Mouse (Mus musculus) hindbrain, embryonic 13.5 days (tissue): Measurements from ENCODE around the gene Cyb5b. TPM values are rescaled to one million over a fixed set of nuclear protein-coding genes. Genes with fewer than 3 reads are reported as not detected.

Source experiments
- ATAC-seq: fragments of 200-750 bp; cut with Nextera tagmentation; 2 replicates; pipeline ENCODE4 v1.8.0; 2017; ENCODE audit warnings: moderate TSS enrichment; ENCODE audit not compliant: low FRiP score
- H3K27ac ChIP-seq: fragments of 300-500 bp; sonication (generic); 2 replicates; pipeline ENCODE4 v1.5.1; 2015; ENCODE audit warnings: inconsistent platforms, mild to moderate bottlenecking, moderate library complexity
- H3K27me3 ChIP-seq: fragments of 300-500 bp; sonication (generic); 2 replicates; pipeline ENCODE4 v1.6.1; 2015; ENCODE audit warnings: mild to moderate bottlenecking, inconsistent platforms
- H3K36me3 ChIP-seq: fragments of 300-500 bp; sonication (generic); 2 replicates; pipeline ENCODE4 v1.6.1; 2015; ENCODE audit warnings: mild to moderate bottlenecking, inconsistent platforms
- H3K4me1 ChIP-seq: fragments of 300-500 bp; sonication (generic); replicated peaks from 2 replicates; pipeline ENCODE4 v1.6.1; 2015; ENCODE audit warnings: inconsistent platforms
- H3K4me2 ChIP-seq: fragments of 300-500 bp; sonication (generic); 2 replicates; pipeline ENCODE4 v1.6.1; 2015; ENCODE audit warnings: inconsistent platforms, mild to moderate bottlenecking, moderate library complexity
- H3K4me3 ChIP-seq: fragments of 300-500 bp; sonication (generic); 2 replicates; pipeline ENCODE4 v1.5.1; 2015; ENCODE audit warnings: mild to moderate bottlenecking, inconsistent platforms
- H3K9ac ChIP-seq: fragments of 300-500 bp; sonication (generic); 2 replicates; pipeline ENCODE4 v1.6.1; 2015; ENCODE audit warnings: mild to moderate bottlenecking, inconsistent platforms
- H3K9me3 ChIP-seq: fragments of 300-500 bp; sonication (generic); 2 replicates; pipeline ENCODE4 v1.6.1; 2016; ENCODE audit warnings: inconsistent platforms
- WGBS: fragments of 180-500 bp; shearing (Covaris S2); methylation state at CpG from one replicate; pipeline ENCODE4 v1.1.7; 2015; 5-methylcytosine and 5-hydroxymethylcytosine counted together
- polyA plus RNA-seq: library from polyadenylated mRNA; unstranded; fragments of >200 nt; fragmentation: Nextera tagmentation; extraction: Ambion mirVana; gene quantifications from 2 replicates; pipeline ENCODE4 v1.2.1, GENCODE M21; 2015

The Cyb5b gene
- polyA plus RNA-seq, 1 experiment from 2014 or later, result 102 TPM

DNA sequence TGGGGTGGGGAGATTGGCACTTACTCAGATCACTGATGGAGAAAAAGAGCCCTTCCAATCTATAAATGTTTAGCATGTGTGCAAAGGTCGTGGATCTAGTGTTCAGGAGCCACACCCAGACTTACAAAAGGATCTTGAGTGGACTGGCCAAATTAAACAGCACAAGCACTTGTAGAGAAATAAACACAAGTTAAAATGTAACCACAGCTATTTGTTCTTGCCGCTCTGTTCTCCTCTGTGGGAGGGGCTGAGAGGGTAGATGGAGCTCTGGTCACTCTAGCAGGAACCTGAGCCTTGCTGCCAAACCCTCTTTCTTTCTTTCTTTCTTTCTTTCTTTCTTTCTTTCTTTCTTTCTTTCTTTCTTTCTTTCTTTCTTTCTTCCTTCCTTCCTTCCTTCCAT is 33.4 kb upstream of the Cyb5b start:
- no peaks in the 10 kb centered on the region for H3K27me3 ChIP-seq
- H3K4me3 ChIP-seq, result no peak overlapping the region
- H3K36me3 ChIP-seq, result no peaks in the 10 kb centered on the region
- no peak overlapping the region for H3K9ac ChIP-seq
- no peaks in the 10 kb centered on the region for H3K9me3 ChIP-seq
- H3K4me1 ChIP-seq, result peaks cover 12% of the 10 kb centered on the region
- ATAC-seq, result no peak
- H3K4me2 ChIP-seq, result no peak overlapping the region
- WGBS, result 30% methylated on average over 2 of the region's 2 CpGs
- no peak overlapping the region for H3K27ac ChIP-seq

DNA sequence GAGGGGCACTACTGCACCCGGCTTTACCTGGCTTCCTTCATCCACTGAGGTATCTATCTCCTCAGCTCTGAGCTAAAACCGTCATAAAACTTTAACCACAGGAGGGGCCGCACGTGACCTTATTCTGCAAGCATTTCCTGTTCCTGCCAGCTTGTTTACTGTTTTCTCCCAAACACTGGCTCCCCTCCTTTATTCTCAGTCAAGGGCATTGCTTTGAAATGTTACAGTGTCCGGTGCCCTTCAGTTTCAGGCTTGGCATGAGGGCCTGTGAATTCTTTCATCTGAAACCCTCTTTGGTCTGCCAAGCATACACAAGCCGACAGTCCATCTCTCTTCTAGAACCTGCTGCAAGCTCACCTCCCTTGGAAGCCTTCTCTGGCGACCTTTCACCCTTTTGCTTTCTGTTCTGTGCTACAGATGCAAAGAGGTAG is 31.6 kb upstream of the Cyb5b start:
- Histone ChIP-seq H3K27me3 (no peaks in the 10 kb centered on the region), H3K9ac (no peak overlapping the region), H3K4me1 (peaks cover 21% of the 10 kb centered on the region), H3K36me3 (no peaks in the 10 kb centered on the region), H3K4me2 (no peak overlapping the region), H3K27ac (no peak overlapping the region), H3K4me3 (no peak overlapping the region), H3K9me3 (no peaks in the 10 kb centered on the region)
- 61% methylated on average over 7 of the region's 7 CpGs for WGBS
- no peak for ATAC-seq

DNA sequence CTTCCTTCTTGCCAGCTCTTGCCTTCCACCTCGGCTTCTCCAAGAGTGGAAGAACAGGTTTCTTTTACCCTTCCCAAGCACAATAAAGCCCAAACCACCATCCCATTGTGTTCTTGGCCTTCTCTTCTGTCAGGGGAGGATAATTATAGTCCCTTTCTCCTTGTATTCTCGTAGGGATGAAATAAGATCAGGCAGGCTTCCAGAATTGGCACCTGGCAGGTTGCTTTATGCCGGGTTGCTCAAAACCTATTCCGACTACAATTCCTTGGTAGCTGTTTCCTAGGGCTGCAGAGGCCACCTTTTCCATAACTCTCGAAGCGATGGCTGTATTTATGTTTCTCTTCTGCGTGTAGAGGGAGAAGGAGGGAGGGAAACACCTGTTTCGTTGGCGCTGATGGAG is 31.0 kb upstream of the Cyb5b start:
- no peak overlapping the region for H3K27ac ChIP-seq
- no peak overlapping the region for H3K4me3 ChIP-seq
- WGBS, result 74% methylated on average over 9 of the region's 9 CpGs
- H3K4me2 ChIP-seq, result no peak overlapping the region
- no peak overlapping the region for H3K9ac ChIP-seq
- H3K36me3 ChIP-seq, result no peaks in the 10 kb centered on the region
- no peaks in the 10 kb centered on the region for H3K9me3 ChIP-seq
- ATAC-seq, result no peak
- no peaks in the 10 kb centered on the region for H3K27me3 ChIP-seq
- peaks cover 15% of the 10 kb centered on the region for H3K4me1 ChIP-seq

DNA sequence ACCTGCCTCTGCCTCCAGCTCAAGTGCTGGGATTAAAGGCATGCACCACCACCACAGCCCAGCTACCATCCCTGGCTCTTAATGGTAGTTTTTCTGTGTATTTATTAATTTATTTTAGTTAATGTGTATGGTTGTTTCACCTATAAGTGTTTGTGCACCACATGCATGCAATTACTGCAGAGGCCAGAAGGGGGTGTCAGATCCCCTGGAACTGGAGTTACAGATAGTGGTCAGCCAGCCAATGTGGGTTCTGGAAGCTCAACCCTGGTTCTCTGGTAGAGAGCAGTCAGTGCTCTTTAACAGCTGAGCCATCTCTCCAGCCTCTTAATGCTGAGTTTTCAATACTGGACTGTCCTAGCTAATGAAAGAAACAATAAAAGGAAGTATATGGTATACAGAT is 29.6 kb upstream of the Cyb5b start:
- H3K27ac ChIP-seq, result no peak overlapping the region
- H3K9ac ChIP-seq, result no peak overlapping the region
- no peaks in the 10 kb centered on the region for H3K9me3 ChIP-seq
- peaks cover 10% of the 10 kb centered on the region for H3K4me1 ChIP-seq
- no peak for ATAC-seq
- no peak overlapping the region for H3K4me3 ChIP-seq
- H3K27me3 ChIP-seq, result no peaks in the 10 kb centered on the region
- H3K4me2 ChIP-seq, result no peak overlapping the region
- no peaks in the 10 kb centered on the region for H3K36me3 ChIP-seq

DNA sequence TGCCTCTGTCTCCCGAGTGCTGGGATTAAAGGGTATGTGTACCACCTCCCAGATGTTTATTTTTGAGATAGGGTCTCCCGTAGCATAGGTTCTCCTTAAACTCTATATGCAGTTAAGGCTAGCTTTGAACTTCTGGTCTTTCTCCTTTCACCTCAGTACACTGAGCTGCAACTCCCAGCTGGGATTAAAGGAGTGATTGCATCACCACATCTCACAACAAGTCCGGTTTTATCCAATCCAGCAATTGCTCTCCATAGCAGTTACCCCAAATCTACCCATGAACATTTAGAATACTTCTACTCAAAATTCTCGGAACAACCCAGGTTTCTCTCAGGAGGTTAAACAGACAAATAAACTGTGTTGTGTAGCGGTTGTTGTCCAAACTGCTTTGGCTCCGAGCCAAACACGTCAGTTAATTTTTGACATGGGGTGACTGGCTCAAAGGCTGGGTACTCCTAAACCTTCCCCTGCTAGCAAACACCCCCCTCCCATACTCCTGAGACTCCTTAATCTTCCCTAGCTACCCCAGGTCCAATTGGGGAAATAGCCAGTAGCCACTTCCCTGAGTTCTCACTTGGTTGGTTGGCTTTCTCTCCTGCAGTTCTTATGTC is 28.7 kb upstream of the Cyb5b start:
- no peak for ATAC-seq
- Histone ChIP-seq H3K27me3 (no peaks in the 10 kb centered on the region), H3K9me3 (no peaks in the 10 kb centered on the region), H3K36me3 (no peaks in the 10 kb centered on the region), H3K4me1 (peaks cover 10% of the 10 kb centered on the region), H3K4me3 (no peak overlapping the region), H3K9ac (no peak overlapping the region), H3K27ac (no peak overlapping the region), H3K4me2 (no peak overlapping the region)
- 96% methylated on average over 7 of the region's 7 CpGs for WGBS

DNA sequence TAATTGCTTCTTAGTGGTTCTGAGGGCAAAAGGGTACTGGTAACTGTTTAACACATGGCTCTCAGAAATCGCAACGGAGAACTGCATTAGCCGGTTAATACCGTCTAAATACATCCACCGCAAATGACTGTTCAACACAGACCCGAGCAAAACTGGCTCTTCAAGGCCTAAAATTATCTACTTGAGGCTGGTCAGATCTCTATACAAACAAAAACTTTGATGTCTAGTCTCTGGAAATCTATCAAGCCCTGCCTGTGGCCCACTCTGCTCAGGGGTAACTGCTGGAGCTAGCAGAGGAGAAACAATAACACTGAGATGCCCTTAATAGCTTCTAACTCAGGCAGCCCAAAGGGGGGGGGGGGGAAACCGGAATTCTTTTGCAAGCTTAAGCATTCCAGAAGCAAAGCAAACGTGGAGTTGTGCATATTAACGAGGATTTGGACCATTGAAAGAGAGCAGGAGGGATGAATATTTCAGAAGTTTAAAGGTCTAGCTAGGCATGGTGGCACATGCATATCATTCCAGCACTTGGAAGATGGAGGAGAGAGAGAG is 27.3 kb upstream of the Cyb5b start:
- Histone ChIP-seq H3K9me3 (no peaks in the 10 kb centered on the region), H3K4me1 (peaks cover 10% of the 10 kb centered on the region), H3K27me3 (no peaks in the 10 kb centered on the region), H3K4me3 (no peak overlapping the region), H3K4me2 (no peak overlapping the region), H3K36me3 (no peaks in the 10 kb centered on the region), H3K27ac (no peak overlapping the region), H3K9ac (no peak overlapping the region)
- no peak for ATAC-seq
- 18% methylated on average over 9 of the region's 9 CpGs for WGBS

DNA sequence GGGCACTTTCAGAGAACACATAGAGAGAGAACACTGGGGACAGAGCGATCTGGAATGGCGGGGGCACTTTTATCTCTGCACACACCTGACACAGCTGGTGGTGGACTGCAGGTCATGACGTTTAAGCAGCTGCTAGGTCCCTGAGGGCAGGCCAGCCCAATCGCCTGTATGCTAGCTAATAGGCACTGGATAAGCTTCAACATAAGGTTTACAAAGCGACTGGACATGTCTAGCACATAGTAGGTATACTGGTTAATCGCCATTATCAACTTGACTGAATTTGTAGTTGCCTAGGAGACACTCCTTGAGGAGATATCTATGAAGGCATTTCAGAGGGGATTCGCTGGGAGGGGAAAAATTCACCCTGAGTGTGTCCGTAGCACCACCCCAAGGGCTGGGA is 26.1 kb upstream of the Cyb5b start:
- Histone ChIP-seq H3K27ac (no peak overlapping the region), H3K27me3 (no peaks in the 10 kb centered on the region), H3K4me3 (no peak overlapping the region), H3K9ac (no peak overlapping the region), H3K4me2 (no peak overlapping the region), H3K9me3 (no peaks in the 10 kb centered on the region), H3K36me3 (no peaks in the 10 kb centered on the region), H3K4me1 (peaks cover 10% of the 10 kb centered on the region)
- WGBS, result 67% methylated on average over 8 of the region's 8 CpGs
- no peak for ATAC-seq

DNA sequence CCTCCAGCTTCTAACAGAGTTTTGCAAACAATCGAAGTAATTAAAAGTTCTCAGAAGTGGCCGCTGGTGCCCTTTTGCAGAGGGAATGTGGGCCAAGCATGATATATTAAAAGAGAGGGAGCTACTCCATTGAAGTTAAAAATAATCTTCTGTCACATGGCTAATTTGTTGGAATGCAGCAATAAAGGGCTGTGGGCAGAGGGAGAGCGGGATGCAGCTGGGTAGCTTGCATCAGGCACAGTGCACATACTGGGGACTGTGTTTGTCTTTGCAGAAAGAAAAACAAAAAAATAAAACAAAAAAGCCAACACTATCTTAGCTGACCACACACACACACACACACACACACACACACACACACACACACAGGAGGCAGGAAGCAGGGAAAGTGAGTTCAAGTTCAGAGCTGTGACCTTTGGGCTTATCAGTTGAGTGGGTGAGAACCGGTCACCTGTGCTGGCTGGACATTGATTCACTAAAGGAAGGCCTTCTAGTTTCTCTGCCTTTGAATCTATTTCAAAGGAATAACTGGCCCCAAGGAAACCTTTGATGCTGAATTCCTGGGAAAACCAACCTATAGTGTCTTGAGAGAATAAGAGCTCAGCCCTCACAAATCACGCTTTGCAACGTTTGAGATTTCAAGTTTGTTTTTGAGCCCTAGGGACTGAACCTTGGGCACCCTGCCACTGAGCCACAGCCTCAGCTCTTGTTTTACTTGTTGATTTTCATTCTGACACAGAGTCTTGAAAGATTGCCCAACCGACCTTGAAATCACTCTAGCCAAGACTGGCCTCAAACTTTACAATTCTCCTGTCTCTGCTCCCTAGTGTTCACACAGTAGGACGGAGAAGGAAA is 21.0 kb upstream of the Cyb5b start:
- WGBS, result 54% methylated on average over 8 of the region's 8 CpGs
- no peaks in the 10 kb centered on the region for H3K4me1 ChIP-seq
- no peaks in the 10 kb centered on the region for H3K36me3 ChIP-seq
- no peak overlapping the region for H3K4me2 ChIP-seq
- H3K27me3 ChIP-seq, result no peaks in the 10 kb centered on the region
- no peak for ATAC-seq
- no peak overlapping the region for H3K4me3 ChIP-seq
- no peak overlapping the region; the same call in 1 of the 2 replicates for H3K27ac ChIP-seq
- H3K9ac ChIP-seq, result no peak overlapping the region
- no peaks in the 10 kb centered on the region for H3K9me3 ChIP-seq

DNA sequence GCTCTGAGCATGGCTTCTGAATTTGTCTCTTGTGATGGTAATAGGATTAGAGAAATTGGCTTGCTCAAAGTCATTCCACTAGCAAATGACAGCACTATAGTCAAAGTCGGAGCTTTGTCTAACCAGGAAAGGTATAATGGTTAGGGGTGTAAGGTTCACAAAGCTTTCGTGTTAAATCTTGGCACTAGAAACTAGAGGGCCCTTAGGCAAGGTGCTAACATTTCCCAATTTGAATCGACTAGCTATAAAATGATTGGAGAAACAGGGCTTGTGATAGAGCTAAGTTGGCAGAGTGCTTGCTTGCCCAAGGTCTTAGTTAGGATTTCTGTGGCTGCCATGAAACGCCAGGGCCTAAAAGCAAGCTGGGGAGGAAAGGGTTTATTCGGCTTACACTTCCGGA is 20.4 kb upstream of the Cyb5b start:
- H3K4me3 ChIP-seq, result no peak overlapping the region
- WGBS, result 85% methylated on average over 6 of the region's 6 CpGs
- no peaks in the 10 kb centered on the region for H3K9me3 ChIP-seq
- no peak overlapping the region for H3K9ac ChIP-seq
- H3K27ac ChIP-seq, result no peak overlapping the region
- H3K4me2 ChIP-seq, result no peak overlapping the region
- no peak for ATAC-seq
- H3K36me3 ChIP-seq, result no peaks in the 10 kb centered on the region
- H3K4me1 ChIP-seq, result no peaks in the 10 kb centered on the region
- no peaks in the 10 kb centered on the region for H3K27me3 ChIP-seq

DNA sequence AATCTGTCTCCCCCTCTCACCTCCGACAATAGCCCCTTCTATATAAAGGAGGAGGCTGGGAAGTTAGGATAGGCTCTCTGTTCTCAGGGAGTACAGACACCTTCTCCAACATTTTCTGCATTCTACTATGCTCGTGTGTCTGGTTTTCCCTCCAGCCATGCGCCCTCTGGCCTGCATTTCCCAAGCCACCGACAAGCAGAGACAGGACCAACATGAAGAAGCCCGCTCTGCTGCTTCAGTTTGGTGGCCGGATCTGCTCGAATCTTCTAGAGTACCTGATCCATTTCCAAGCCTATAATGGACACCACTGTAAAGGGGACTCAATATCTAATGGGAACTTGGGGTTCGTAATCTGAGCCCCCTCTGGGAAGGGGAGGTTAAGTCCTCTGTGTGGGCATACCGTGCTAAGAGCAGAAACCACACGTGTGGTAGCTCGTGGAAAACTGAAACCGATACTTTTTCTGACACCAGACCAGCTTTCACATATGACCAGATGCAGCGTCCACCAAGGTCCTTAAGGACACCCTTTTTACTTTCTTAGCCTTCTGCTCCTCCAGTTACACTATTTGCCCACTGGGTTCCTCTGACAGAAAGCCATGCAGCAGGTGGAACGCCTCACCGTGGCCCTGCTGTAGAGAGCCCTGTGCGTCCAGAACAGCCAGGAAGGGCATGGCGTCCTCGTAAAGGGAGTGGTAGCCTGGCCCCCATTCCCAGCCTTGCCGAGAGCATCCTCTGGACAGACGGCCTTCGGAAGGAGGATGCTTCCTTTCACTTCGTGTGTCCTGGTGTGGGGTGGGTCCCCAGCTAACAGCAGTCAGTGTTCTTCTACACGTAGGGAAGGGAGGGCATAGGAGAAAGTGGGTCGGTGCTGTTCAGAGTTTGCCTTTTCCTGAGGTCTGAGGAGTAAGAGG is 17.6 kb upstream of the Cyb5b start:
- Histone ChIP-seq H3K4me3 (no peak overlapping the region), H3K36me3 (no peaks in the 10 kb centered on the region), H3K27me3 (no peaks in the 10 kb centered on the region), H3K9ac (no peak overlapping the region), H3K27ac (no peak overlapping the region), H3K4me2 (no peak overlapping the region), H3K4me1 (no peaks in the 10 kb centered on the region), H3K9me3 (no peaks in the 10 kb centered on the region)
- ATAC-seq, result no peak
- 85% methylated on average over 24 of the region's 24 CpGs for WGBS

DNA sequence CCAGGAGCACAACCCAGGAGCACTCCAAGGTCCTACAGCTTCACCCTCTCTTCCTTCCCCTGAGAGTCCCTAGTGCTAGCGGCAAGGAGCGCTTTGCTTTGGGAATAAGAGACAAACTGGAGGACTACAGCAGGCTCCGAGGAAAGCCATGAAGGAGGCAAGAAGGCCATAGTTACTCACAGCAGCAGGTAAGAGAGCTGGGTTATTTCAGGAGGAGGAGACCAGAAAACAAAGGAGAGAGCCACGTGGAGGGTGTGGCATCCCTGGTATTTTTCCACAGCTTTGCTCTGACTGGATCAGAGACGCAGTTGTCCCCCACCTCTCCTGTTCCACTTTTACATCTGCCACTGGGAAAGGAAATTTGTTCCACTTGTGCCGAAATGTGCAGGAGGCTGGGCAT is 16.6 kb upstream of the Cyb5b start:
- no peak overlapping the region for H3K4me3 ChIP-seq
- no peak overlapping the region for H3K27ac ChIP-seq
- WGBS, result 58% methylated on average over 6 of the region's 6 CpGs
- H3K4me1 ChIP-seq, result no peaks in the 10 kb centered on the region
- ATAC-seq, result no peak
- H3K9me3 ChIP-seq, result no peaks in the 10 kb centered on the region
- no peaks in the 10 kb centered on the region for H3K36me3 ChIP-seq
- no peak overlapping the region for H3K4me2 ChIP-seq
- H3K9ac ChIP-seq, result no peak overlapping the region
- H3K27me3 ChIP-seq, result no peaks in the 10 kb centered on the region

DNA sequence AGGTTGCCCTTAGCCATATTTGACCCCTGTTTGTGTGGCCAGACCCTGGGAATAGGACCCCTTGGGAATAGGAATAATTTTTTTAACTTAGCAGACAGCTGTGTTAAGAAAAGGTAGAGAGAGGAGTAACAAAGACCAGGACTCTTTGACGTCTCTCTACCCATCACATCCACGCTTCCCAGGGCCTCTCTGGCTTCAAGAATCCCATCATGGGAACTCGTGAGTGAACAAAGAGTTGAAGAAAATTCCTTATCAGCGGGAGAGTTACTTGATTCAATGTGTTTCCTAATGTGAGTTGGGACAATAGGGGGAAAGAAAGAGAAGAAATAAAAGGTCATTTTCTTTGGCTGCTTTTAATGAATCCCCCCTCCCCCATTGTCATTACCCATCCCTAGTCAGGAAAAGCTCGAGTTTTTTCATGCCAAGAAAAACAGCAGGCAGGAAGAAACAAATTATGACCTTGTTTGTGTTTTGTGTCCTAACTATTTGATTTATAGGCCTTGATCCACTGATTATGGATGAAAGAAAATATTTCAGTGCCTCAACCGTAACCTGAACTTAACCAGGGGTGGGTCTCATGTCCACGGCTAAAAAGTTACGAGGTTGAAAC is 14.3 kb upstream of the Cyb5b start:
- no peak for ATAC-seq
- Histone ChIP-seq H3K9me3 (no peaks in the 10 kb centered on the region), H3K9ac (no peak overlapping the region), H3K27me3 (no peaks in the 10 kb centered on the region), H3K4me1 (no peaks in the 10 kb centered on the region), H3K4me3 (no peak overlapping the region), H3K36me3 (no peaks in the 10 kb centered on the region), H3K4me2 (no peak overlapping the region), H3K27ac (no peak overlapping the region)
- 22% methylated on average over 8 of the region's 8 CpGs for WGBS
